Mouse (Mus musculus) lung, adult 2 months (tissue): ENCODE data around the gene Tcea2. TPM values are rescaled to one million over a fixed set of nuclear protein-coding genes. Genes with fewer than 3 reads are reported as not detected.

Experiments
- DNase-seq: peaks from one replicate; pipeline ENCODE4 v3.0.0; 2022
- H3K4me1 ChIP-seq: fragments of 200-500 bp; 2 replicates; pipeline ENCODE4 v1.6.1; 2011; ENCODE audit warnings: low read length; ENCODE audit not compliant: control insufficient read depth, insufficient read depth
- H3K4me3 ChIP-seq: fragments of 200-500 bp; replicated peaks from 2 replicates; pipeline ENCODE3; 2011; ENCODE audit warnings: low read depth, mild to moderate bottlenecking, control low read depth, low read length; ENCODE audit errors: extremely low read depth
- CTCF ChIP-seq: fragments of 200-500 bp; IDR thresholded peaks from 2 replicates; pipeline ENCODE4 v1.5.1; 2011; ENCODE audit warnings: mild to moderate bottlenecking, low read length, control low read depth; ENCODE audit not compliant: insufficient read depth
- POLR2A ChIP-seq: fragments of 200-500 bp; IDR thresholded peaks from 2 replicates; pipeline ENCODE4 v1.6.1; 2011; ENCODE audit warnings: low read depth, mild to moderate bottlenecking, control low read depth, low read length, borderline replicate concordance; ENCODE audit errors: extremely low read depth
- WGBS: fragments of 180-500 bp; shearing (Covaris S2); methylation state at CpG from one replicate; pipeline ENCODE4 v1.1.7; 2018; 5-methylcytosine and 5-hydroxymethylcytosine counted together
- polyA plus RNA-seq: library from polyadenylated mRNA; depleted of rRNA; stranded (reverse); fragments of >200 nt; gene quantifications from 2 replicates; pipeline ENCODE4 v1.2.3, GENCODE M21; 2012

The Tcea2 gene
- polyA plus RNA-seq, 1 experiment: 15.7 TPM

GRCm38 (mm10) chr2:181681978-181682377 lies 1.9 kb downstream of the Tcea2 start:
- WGBS: 56% methylated on average over 1 of the region's 1 CpGs
- no peak overlapping the region for H3K4me3 ChIP-seq
- no peak for TF ChIP-seq POLR2A
- TF ChIP-seq CTCF: no peak
- no peak for DNase-seq
- peaks cover 7% of the 10 kb centered on the region for H3K4me1 ChIP-seq

- no peak for TF ChIP-seq CTCF
- no peak for TF ChIP-seq POLR2A
- no peak for DNase-seq
- H3K4me1 ChIP-seq: peaks cover 4% of the 10 kb centered on the region; the same call in 1 of the 2 replicates
- H3K4me3 ChIP-seq: no peak overlapping the region
- WGBS: 58% methylated on average over 4 of the region's 4 CpGs
Measured at GRCm38 (mm10) chr2:181683381-181683780, 3.3 kb downstream of the Tcea2 start.

- no peak for DNase-seq
- H3K4me3 ChIP-seq: no peak overlapping the region
- 71% methylated on average over 1 of the region's 1 CpGs for WGBS
- no peak for TF ChIP-seq POLR2A
- TF ChIP-seq CTCF: no peak
- H3K4me1 ChIP-seq: peaks cover 4% of the 10 kb centered on the region; the same call in 1 of the 2 replicates
Measured at GRCm38 (mm10) chr2:181684713-181685112, 4.6 kb downstream of the Tcea2 start.

GRCm38 (mm10) chr2:181685686-181686085 lies 5.6 kb downstream of the Tcea2 start:
- H3K4me3 ChIP-seq: no peak overlapping the region
- DNase-seq: no peak
- WGBS: 86% methylated on average over 4 of the region's 4 CpGs
- peaks cover 2% of the 10 kb centered on the region; the same call in 1 of the 2 replicates for H3K4me1 ChIP-seq
- TF ChIP-seq POLR2A (no peak), CTCF (no peak)

- Histone ChIP-seq H3K4me1 (no peaks in the 10 kb centered on the region), H3K4me3 (no peak overlapping the region)
- DNase-seq: no peak
- TF ChIP-seq CTCF (no peak), POLR2A (no peak)
- 96% methylated on average over 8 of the region's 8 CpGs for WGBS
Measured at GRCm38 (mm10) chr2:181687586-181687985, 7.5 kb downstream of the Tcea2 start.

GRCm38 (mm10) chr2:181689466-181690160 lies 9.5 kb downstream of the Tcea2 start:
- 86% methylated on average over 10 of the region's 10 CpGs for WGBS
- TF ChIP-seq POLR2A (no peak), CTCF (no peak)
- peak; percentile 1 for DNase-seq
- peaks cover 2% of the 10 kb centered on the region; the same call in 1 of the 2 replicates for H3K4me1 ChIP-seq
- H3K4me3 ChIP-seq: no peak overlapping the region

GRCm38 (mm10) chr2:181691083-181691482 lies 11.0 kb downstream of the Tcea2 start:
- TF ChIP-seq CTCF (no peak), POLR2A (no peak)
- H3K4me1 ChIP-seq: peaks cover 2% of the 10 kb centered on the region; the same call in 1 of the 2 replicates
- DNase-seq: no peak
- no peak overlapping the region for H3K4me3 ChIP-seq
- 79% methylated on average over 6 of the region's 6 CpGs for WGBS

- TF ChIP-seq CTCF: no peak
- no peak for TF ChIP-seq POLR2A
- H3K4me1 ChIP-seq: peaks cover 2% of the 10 kb centered on the region; the same call in 1 of the 2 replicates
- 64% methylated on average over 4 of the region's 4 CpGs for WGBS
- DNase-seq: peak; percentile 2
- H3K4me3 ChIP-seq: no peak overlapping the region
Measured at GRCm38 (mm10) chr2:181691571-181691970, 11.5 kb downstream of the Tcea2 start.

GRCm38 (mm10) chr2:181692304-181692703 lies 12.2 kb downstream of the Tcea2 start:
- WGBS: 87% methylated on average over 3 of the region's 3 CpGs
- peak; percentile 2 for DNase-seq
- Histone ChIP-seq H3K4me3 (no peak overlapping the region), H3K4me1 (peaks cover 2% of the 10 kb centered on the region; the same call in 1 of the 2 replicates)
- no peak for TF ChIP-seq CTCF
- no peak for TF ChIP-seq POLR2A

GRCm38 (mm10) chr2:181693339-181694280 lies 13.5 kb downstream of the Tcea2 start, which contains the start of gene Rgs19:
Gene Rgs19 (minus strand): TSS chr2:181693977.
- DNase-seq: peak; percentile 82
- WGBS: under 1% methylated on average over 75 of the region's 75 CpGs
- H3K4me1 ChIP-seq: peaks cover 2% of the 10 kb centered on the region; the same call in 1 of the 2 replicates

More at GRCm38 (mm10) chr2:181693339-181694280, 13.5 kb downstream of the Tcea2 start, which contains the start of gene Rgs19:
- peak within 1 kb of the TSS; percentile 67 for H3K4me3 ChIP-seq
- peak; percentile 27; the same call in 1 of the 2 replicates for TF ChIP-seq POLR2A
- TF ChIP-seq CTCF: no peak
